Mouse (Mus musculus) liver, adult 10 weeks (tissue): ENCODE data around the gene Heatr4. TPM values are rescaled to one million over a fixed set of nuclear protein-coding genes. Genes with fewer than 3 reads are reported as not detected.

ENCODE experiments used
- polyA plus RNA-seq: library from polyadenylated mRNA; stranded (reverse); fragments of 350-450 nt; fragmentation: Illumina TruSeq; extraction: RNeasy Lipid Tissue Mini Kit (QIAGEN cat#74804); gene quantifications from one replicate; pipeline ENCODE4 v1.2.3, GENCODE M21; 2014; ENCODE audit warnings: low read depth, low replicate concordance

The Heatr4 gene
- not detected for polyA plus RNA-seq

DNA sequence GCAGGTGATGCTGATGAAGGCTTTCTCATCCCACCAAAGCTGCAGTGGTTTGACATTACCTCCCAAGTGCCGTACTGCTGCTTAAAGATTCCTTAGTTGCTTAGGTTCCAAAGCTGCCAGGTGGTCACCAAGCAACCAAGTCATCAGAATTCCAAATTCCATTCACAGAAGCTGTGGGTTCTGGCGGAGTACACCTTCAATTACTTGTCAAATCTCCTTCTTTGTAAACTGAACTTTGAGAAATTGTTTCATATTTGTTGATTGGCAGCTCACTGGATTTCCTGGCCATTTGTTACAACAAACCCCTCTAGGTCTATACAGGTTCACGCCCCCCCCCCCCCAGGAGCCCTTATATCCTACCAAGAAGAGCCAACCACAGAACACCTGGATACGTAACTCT lies at the start of gene Heatr4:
Gene Heatr4, minus strand, starts transcription at position 101 of the 400 bp plus-strand sequence.

DNA sequence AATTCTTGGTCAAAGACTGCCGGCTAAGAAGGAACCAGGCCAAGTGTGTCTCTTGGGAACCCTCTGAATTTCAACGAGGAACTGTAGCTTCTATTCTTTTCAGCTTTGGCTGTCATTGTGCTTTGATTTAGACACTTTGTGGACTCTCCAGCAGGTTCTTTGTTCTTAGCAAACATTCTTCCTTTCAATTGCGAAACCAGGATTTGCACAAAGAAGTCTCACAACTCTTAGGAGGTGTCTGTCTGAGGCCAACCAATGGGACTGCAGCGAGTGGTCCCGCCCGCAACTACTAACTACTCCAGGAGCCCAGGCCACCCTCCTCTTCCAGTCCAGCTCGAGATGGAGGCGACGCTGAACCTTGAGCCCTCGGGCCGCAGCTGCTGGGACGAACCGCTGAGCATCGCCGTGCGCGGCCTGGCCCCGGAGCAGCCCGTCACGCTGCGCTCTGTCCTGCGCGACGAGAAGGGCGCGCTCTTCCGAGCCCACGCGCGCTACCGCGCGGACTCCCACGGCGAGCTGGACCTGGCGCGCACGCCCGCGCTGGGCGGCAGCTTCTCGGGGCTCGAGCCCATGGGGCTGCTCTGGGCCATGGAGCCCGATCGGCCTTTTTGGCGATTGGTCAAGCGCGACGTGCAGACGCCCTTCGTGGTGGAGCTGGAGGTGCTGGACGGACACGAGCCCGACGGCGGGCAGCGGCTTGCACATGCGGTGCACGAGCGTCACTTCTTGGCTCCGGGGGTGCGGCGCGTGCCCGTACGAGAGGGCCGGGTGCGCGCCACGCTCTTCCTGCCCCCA lies 24.7 kb upstream of the Heatr4 start, which contains the start of gene Acot1:
Gene Acot1, plus strand, starts transcription at position 320 of the 795 bp plus-strand sequence.

DNA sequence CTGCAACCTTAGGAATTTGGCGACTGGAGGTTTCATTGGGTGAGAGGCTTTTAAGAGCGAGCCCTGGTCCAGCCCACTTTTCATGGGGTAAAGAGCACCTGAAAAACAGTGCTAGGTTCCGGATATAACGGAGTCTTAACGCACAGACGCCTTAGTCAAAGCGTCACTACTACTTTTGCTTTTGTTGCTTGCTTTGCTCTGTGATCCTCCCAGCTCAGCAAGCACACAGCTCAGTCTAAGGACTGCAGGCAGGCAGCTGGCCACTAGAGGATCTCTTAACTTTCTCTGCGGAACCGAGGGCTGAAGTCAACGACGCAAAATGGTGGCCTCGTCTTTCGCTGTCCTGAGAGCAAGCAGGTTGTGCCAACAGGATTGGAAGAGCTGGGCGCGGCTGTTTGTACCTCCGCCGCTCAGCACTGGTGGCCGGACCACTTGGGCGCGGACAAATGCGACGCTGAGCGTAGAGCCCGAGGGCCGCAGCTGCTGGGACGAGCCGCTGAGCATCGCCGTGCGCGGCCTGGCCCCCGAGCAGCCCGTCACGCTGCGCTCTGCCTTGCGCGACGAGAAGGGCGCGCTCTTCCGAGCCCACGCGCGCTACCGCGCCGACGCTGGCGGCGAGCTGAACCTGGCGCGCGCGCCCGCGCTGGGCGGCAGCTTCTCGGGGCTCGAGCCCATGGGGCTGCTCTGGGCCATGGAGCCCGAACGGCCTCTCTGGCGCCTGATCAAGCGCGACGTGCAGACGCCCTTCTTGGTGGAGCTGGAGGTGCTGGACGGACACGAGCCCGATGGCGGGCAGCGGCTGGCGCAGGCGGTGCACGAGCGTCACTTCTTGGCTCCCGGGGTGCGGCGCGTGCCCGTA lies 3.2 kb upstream of the Heatr4 start, which contains the start of gene Acot2:
Gene Acot2, plus strand, starts transcription at position 279 of the 859 bp plus-strand sequence.

DNA sequence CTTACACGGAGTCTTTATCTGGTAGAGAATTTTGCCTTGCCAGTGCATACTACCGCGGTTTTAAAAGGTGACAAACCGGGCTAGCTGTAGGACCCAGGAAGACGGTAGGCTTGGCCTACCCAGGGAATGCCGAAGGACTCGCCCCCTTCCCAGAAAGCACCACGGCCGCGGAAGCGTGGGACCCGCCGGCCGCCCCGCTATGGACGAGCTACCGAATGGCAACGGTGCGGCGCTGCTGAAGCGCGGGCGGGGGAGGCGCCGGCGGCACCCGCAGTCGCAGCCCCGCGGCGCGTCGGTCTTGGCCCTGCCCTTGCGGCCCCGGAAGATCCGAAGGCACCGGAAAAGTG lies 34.2 kb downstream of the Heatr4 start, which contains the start of gene Riox1:
Gene Riox1, plus strand, starts transcription at position 116 of the 347 bp plus-strand sequence.

DNA sequence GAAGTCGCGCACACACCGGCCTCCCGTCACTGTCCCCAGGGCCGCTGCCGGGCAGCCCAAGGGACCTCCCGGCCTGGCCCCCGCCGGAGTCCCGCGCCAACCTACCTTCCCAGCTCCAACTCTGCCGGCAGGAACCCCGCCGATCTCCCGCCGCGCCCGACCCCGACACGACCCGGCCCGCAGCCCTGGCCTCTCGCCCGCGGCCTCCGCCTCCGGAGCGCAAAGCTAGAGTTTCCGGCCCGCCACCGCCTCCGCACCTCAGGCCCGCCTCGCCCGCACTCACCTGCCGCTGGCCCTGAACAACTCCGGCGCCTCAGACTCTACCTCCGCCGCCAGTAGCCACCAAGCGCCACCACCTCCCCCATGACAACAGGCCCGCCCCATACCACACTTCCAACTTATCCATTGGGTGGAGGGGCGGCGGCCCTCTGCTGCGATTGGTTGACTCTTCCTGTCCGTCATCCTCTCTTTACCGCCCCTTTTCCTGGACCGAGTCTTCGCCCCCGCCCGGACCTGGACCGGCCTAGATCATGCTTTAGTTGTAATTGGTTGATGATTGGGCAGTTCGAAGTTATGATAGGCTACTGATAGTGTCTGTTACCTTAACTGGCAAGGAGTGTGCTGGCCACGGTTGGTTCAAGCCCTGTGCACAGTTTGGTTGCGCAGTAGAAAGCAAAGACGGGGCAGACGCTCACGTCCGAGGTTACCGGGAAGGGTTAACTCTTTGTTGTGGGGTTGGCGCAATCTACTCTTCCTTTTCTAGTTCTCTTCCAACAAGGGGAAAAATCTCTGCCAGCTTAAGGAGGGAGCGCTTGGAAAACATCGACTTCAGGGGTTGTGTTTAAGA lies 62.9 kb downstream of the Heatr4 start, which contains the start of gene Numb:
Gene Numb, minus strand, starts transcription at position 400 of the 847 bp plus-strand sequence.

Other genes starting within 250 kb of the Heatr4 start
- not detected for gene Papln, start 221.2 kb downstream of the Heatr4 start, polyA plus RNA-seq
- 17.6 TPM for gene Numb, start 62.9 kb downstream of the Heatr4 start, polyA plus RNA-seq
- 1.3 TPM for gene Riox1, start 34.2 kb downstream of the Heatr4 start, polyA plus RNA-seq
- gene Acot2, start 3.0 kb upstream of the Heatr4 start, polyA plus RNA-seq: 2.5 TPM
- 68.6 TPM for gene Acot1, start 24.6 kb upstream of the Heatr4 start, polyA plus RNA-seq
- gene Acot4, start 53.5 kb upstream of the Heatr4 start, polyA plus RNA-seq: 80.2 TPM
- not detected for gene Gm49366, start 54.1 kb upstream of the Heatr4 start, polyA plus RNA-seq
- 49.5 TPM for gene Acot3, start 67.3 kb upstream of the Heatr4 start, polyA plus RNA-seq
- gene Acot5, start 84.5 kb upstream of the Heatr4 start, polyA plus RNA-seq: not detected
- gene Acot6, start 115.8 kb upstream of the Heatr4 start, polyA plus RNA-seq: 2.0 TPM
- gene Dnal1, start 129.5 kb upstream of the Heatr4 start, polyA plus RNA-seq: 1.4 TPM
- not detected for gene Pnma1, start 163.6 kb upstream of the Heatr4 start, polyA plus RNA-seq
- gene Elmsan1, start 234.0 kb upstream of the Heatr4 start, polyA plus RNA-seq: 3.2 TPM